Mouse (Mus musculus) spleen, postnatal 14 days (tissue): ENCODE results near the gene Gm5129.

ENCODE experiments used
- DNase-seq, 2 experiments: peaks; one replicate each; pipeline ENCODE4 v3.0.0; 2021 to 2022; ENCODE audit warnings: low spot score in 2 of 2

Gene Gm5129

DNA sequence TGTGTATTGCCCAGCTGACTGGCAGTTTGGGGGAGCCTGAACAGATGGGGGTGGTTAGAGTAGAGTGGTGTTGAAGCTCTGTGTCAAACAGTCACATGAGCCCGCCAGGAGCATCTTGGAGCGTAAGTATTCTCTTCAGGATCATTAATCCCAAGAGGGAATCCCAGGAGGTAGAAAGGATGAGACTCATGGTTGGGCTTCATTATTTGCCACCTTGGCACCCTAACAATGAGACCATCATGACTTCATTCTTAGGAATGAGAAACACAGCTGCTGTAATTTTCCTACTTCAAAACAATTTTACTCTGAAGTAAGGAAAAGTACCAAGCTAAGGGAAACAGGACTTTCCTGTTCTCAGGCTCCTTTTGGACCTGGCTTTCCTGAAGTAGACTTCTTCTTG is 10.4 kb downstream of the Gm5129 start:
- DNase-seq, result no peak

DNA sequence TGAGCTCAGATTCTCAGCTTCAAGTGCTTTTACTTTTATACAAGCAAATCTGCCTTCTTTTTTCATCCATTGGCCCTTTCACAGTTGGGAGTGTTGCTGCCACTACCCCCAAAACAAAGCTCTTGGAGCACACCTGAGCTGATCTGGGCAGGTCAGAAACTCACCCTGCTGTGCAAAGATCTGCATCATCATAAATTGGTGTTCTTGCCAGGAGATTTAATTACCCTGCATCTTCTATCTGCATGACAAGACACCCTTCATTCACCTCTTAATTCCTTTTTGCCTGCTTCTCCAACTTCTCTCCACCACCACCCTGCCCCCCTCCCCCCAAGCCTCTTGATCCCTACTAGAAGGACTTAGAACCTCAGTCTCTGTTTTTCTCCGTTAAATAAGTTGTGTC is 14.6 kb downstream of the Gm5129 start:
- DNase-seq, result no peak

DNA sequence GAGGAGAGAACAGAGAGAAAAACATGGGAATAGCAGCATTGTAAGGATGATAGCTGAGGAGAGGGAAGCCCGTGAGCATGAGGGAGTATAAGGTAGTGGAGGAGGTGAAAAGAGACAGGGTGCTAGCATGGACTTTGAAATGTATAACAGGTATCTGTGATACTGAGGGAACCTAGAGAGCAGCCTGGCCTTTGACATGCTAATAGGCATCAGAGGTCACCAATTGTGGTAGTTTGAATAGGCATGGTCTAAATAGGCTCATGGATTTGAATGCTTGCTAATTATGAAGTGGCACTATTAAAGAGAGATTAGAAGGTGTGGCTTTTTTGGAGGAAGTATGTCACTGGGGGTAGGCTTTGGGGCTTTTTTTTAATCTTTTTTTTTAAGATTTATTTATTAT is 22.8 kb downstream of the Gm5129 start:
- no peak for DNase-seq

DNA sequence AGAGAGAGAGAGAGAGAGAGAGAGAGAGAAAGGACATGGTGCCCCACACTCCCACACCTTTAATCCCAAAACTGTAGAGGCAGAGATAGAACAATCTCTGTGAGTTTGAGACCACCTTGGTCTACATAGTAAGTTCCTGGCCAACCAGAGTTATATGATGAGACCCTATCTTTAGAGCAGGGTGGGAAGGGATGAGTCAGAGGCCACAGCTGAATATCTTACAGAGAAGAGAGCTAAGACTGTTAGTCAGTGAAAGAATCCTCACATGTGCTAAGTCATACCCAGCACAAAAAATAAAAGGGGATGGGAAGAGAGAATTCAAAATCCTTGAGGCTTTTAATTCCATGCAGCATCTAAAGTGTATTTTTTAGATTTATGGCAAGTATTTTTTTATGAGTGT is 24.1 kb downstream of the Gm5129 start:
- DNase-seq, result no peak

DNA sequence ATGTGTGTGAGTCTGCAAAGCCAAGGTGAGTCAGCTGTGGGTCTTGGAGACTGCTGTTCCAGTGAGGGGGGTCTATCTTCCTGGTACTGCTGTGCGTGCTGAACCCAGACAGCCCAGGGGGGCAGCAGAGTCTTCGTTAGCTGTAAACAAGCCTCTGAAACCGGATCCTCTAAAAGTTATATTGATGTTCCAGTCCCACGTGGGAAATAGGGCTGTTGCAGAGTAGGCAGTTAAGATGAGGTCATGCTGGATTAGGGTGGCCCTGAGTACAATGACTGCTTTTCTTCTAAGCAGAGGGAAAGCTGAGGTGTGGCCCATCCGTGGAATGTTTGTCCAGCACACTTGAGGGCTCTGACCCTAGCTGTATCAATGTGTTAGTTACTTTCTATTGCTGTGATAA is 27.5 kb downstream of the Gm5129 start:
- DNase-seq, result no peak

DNA sequence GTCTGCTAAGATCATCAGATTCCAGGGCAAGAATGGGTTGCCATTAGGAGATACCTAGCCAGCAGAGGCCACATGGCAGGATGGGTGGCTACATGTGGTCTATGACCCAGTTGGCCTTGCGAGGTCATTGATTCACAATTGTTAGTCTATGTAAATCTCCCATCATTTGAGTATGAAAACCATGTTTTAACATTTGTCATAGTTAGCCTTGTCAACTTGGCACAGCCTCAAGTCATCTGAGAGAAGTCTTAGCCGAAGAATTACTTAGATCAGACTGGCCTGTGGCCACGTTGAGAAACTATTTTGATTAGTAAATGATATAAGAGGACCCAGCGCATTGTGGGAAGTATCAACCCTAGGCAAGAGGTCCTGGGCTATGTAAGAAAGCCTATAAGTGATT is 28.5 kb downstream of the Gm5129 start:
- DNase-seq, result no peak

DNA sequence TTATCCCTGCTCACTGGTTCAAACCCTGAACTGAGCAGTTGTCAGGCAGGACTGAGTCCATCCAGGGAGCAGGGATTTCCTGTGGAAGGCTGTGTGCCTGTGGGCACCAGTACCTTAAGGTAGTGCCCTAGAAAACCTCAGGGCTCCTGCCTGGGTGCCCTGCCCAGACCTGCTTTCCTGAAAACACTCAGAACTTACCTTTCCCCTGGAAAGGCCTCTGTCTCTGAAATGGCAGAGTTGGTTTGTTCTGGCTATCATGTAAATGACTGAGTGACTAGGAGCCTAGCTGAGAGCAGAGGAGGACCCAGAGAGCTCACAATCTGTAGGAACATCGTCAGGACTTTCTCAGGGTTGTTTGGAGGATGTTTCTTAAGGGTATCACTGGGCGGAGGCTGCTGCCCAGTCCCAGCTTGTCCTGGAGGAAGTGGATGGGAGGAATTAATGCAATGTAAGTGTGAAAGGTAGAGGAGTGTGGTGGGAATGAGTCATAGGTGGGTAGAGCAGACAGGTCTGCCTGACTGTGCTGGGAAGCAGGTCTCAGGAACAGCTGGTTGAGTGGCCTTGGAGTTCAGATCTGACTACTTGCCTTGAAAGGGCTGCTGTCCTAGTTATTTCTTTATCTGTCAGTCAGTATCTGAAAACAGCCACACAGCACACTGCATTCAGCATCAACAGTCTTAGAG is 36.1 kb downstream of the Gm5129 start:
- DNase-seq, result no peak

DNA sequence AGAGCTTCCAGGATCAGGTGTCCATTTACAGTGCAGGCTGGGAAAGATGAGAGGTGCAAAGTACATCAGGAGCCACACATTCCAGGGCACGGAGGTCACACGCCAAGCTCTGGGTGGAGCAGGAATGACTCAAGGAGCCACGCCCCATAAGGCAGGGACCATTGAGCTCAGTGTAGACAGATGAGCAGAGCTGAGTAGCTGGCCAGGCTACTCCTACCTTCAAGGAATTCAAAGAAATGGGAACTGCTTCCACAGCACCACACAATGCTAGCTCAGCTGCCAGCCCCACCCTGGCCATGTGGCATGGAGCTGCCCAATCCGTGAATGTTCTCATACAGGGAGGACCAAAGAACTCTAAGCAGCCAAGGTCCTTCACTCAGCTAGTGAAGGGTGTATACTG is 37.2 kb downstream of the Gm5129 start:
- DNase-seq, result no peak

DNA sequence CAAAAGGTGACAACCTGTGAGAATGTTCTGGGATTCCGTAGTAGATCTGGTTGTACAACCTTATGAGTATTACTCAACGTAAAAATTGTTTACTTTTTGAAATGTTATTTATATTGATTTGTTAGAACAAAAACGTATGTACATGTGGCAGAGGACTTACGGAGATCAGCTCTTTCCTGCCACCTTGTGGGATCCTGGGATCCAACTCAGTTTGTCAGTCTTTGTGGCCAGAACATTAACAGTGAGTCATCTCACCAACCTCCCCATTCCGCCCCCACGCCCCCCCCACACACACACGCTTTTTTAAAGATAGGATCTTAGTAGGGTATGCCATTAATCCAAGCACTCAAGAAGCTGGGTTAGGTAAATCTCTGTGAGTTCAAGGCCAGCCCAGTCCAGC is 47.4 kb downstream of the Gm5129 start:
- DNase-seq, result no peak

DNA sequence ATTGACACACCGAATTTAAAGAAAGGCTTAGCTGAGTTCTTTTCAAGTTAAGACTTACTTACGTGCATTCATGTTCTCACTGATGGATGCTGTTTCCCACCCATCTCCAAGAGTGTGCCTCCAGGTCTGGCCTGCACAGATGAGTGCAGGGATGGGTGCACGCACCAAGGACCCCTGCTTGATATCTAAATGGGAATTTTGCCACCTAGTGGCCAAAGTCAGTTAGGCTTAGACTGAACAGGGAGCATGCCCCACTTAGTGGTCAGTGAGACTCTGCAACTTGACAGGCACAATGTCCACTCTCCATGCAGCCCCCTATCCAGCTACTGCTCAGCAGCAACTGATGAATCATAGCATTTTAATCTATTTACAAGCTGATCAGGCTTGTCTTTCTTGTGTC is 48.1 kb downstream of the Gm5129 start:
- no peak for DNase-seq
